Mouse (Mus musculus) testis, adult 2 months (tissue): ENCODE measurements around the gene Hspg2.

Experiments used
- CTCF ChIP-seq: fragments of 200-500 bp; IDR thresholded peaks from 2 replicates; pipeline ENCODE4 v1.5.1; 2012; ENCODE audit warnings: low read depth, mild to moderate bottlenecking, inconsistent platforms, low read length, moderate library complexity; ENCODE audit not compliant: control insufficient read depth, insufficient read depth, insufficient replicate concordance
- POLR2A ChIP-seq: fragments of 200-500 bp; IDR thresholded peaks from 2 replicates; pipeline ENCODE4 v1.6.1; 2012; ENCODE audit warnings: low read depth, mild to moderate bottlenecking, inconsistent platforms, low read length, moderate library complexity; ENCODE audit not compliant: control insufficient read depth

GRCm38 (mm10) chr4:137545568-137545967 is 77.0 kb downstream of the Hspg2 start:
- TF ChIP-seq POLR2A (no peak), CTCF (no peak)
